Mouse (Mus musculus): ENCODE results near the gene Wdr89. TPM values are rescaled to one million over a fixed set of nuclear protein-coding genes. Genes with fewer than 3 reads are reported as not detected.

Gene Wdr89
- polyA plus RNA-seq, 1 experiment, result 9.8 TPM

DNA sequence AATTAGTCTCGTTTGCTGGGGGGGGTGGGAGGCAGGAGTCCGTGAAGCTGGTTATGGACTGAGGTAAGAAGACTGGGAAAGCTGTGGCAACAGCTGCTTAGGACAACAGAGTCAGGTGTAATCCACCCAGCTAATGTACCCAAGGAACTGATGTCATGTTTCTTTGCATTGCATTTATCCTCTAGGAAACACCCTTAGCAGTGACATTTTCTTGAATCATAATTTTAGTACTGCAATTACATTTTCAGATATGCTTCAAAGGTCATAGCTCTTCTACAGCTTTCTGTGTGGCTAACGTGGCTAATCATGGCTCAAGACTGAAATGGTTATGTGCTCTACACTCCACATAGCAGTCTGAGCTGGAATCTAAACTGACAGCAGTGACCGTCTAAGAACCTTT lies 70.3 kb downstream of the Wdr89 start:
- Histone ChIP-seq H3K79me2 (ENCODE audit: control insufficient read depth, insufficient read depth) (peaks cover 20% of the 10 kb centered on the region), H3K27me3 (ENCODE audit: control insufficient read depth, insufficient read depth, insufficient read length) (no peaks in the 10 kb centered on the region), H3K36me3 (ENCODE audit: control insufficient read depth, insufficient read depth) (no peaks in the 10 kb centered on the region), H3K4me3 (ENCODE audit: insufficient read depth, poor library complexity, severe bottlenecking) (no peak overlapping the region), H3ac (ENCODE audit: control insufficient read depth, insufficient read length, low read depth) (no peak overlapping the region), H3K79me3 (ENCODE audit: low read depth) (peaks cover 13% of the 10 kb centered on the region)
- TF ChIP-seq CEBPB (IDR thresholded peaks at IDR 0.05; ENCODE audit: low read depth) (no peak), CTCF (IDR thresholded peaks at IDR 0.05; ENCODE audit: control insufficient read depth, insufficient read depth, insufficient read length) (no peak), USF1 (IDR thresholded peaks at IDR 0.05; ENCODE audit: low read depth) (no peak), MYOG (IDR thresholded peaks at IDR 0.05; ENCODE audit: control insufficient read depth, extremely low read depth, insufficient read length) (no peak), FOSL1 (IDR thresholded peaks at IDR 0.05; ENCODE audit: insufficient read depth, low read length, poor library complexity, severe bottlenecking) (no peak), MYOD1 (IDR thresholded peaks at IDR 0.05; ENCODE audit: control insufficient read depth, insufficient read length, low read depth) (no peak), MAX (IDR thresholded peaks at IDR 0.05) (no peak)

DNA sequence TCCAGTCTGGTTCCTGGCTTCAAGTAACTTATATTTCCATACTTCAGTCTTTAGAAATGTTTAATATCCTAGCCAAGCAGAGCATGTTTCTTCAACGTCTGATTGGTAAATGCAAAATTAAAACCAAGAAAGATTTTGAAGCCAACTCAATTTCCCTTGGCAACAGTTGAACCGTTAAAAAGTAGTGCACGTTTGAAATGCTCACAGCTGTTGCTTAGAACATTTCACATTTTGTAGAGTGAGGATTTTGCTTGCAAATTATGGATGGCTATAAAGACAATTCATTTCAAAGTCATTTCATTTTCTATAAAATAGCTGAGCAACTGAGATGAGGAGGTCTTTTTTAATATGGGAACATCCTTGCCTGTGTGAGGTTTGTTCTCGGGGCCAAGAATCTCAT lies 71.6 kb downstream of the Wdr89 start:
- no peak overlapping the region for H3ac ChIP-seq (ENCODE audit: control insufficient read depth, insufficient read length, low read depth)
- no peaks in the 10 kb centered on the region for H3K27me3 ChIP-seq (ENCODE audit: control insufficient read depth, insufficient read depth, insufficient read length)
- no peak overlapping the region for H3K4me3 ChIP-seq (ENCODE audit: insufficient read depth, poor library complexity, severe bottlenecking)
- peaks cover 33% of the 10 kb centered on the region for H3K79me2 ChIP-seq (ENCODE audit: control insufficient read depth, insufficient read depth)
- TF ChIP-seq CEBPB (IDR thresholded peaks at IDR 0.05; ENCODE audit: low read depth) (no peak), MYOD1 (IDR thresholded peaks at IDR 0.05; ENCODE audit: control insufficient read depth, insufficient read length, low read depth) (no peak), MAX (IDR thresholded peaks at IDR 0.05) (no peak), MYOG (IDR thresholded peaks at IDR 0.05; ENCODE audit: control insufficient read depth, extremely low read depth, insufficient read length) (no peak), CTCF (IDR thresholded peaks at IDR 0.05; ENCODE audit: control insufficient read depth, insufficient read depth, insufficient read length) (no peak), USF1 (IDR thresholded peaks at IDR 0.05; ENCODE audit: low read depth) (no peak), FOSL1 (IDR thresholded peaks at IDR 0.05; ENCODE audit: insufficient read depth, low read length, poor library complexity, severe bottlenecking) (no peak)
- peaks cover 26% of the 10 kb centered on the region for H3K79me3 ChIP-seq (ENCODE audit: low read depth)
- peaks cover 5% of the 10 kb centered on the region for H3K36me3 ChIP-seq (ENCODE audit: control insufficient read depth, insufficient read depth)

DNA sequence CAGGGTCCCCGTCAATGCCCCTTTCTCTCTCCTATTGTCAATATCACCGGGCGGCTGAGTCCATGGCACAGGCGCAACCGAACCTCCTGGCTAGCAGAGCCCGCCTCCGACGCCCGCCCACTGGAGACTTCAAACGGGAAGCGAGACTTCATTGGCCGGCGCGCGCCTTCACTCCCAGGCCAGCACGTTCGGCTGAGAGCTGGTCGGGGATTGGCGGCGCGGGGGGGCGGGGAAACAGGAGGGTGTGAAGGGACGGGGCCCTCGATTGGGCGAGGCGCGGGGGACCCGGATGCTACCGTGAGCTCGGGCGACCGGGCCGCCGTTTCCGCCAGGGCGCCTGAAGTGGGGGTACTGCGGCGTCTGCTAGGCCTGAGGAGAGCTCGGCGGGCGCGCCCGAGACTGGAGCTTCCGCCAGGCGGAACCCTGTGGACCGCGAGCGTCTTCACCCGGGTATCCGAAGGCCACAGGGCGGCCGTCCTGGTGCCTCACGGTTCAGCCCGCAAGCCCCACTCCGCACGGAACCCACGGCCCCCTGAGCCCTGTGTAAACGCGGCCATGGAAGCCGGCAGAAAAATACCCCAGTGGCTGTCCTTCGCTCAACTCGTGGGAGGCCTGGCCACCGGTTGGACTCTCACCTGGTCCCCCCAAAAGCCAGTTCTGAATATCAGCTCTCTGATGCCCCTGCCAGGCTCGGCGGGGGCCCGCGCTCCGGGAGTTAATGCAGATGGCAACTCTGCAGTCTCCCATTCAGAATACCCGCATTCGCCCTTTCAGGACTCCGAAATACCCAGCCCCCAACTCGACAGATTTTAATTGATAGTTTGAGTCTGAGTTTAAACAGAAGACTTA lies 73.0 kb downstream of the Wdr89 start, which contains the start of gene Ppp2r5e:
Ppp2r5e (minus strand) TSS at position 92 of the 849 bp plus-strand sequence.
- no peak for TF ChIP-seq CTCF (IDR thresholded peaks at IDR 0.05; ENCODE audit: control insufficient read depth, insufficient read depth, insufficient read length)
- no peak for TF ChIP-seq USF1 (IDR thresholded peaks at IDR 0.05; ENCODE audit: low read depth)
- TF ChIP-seq MYOG (IDR thresholded peaks at IDR 0.05; ENCODE audit: control insufficient read depth, extremely low read depth, insufficient read length), result no peak

DNA sequence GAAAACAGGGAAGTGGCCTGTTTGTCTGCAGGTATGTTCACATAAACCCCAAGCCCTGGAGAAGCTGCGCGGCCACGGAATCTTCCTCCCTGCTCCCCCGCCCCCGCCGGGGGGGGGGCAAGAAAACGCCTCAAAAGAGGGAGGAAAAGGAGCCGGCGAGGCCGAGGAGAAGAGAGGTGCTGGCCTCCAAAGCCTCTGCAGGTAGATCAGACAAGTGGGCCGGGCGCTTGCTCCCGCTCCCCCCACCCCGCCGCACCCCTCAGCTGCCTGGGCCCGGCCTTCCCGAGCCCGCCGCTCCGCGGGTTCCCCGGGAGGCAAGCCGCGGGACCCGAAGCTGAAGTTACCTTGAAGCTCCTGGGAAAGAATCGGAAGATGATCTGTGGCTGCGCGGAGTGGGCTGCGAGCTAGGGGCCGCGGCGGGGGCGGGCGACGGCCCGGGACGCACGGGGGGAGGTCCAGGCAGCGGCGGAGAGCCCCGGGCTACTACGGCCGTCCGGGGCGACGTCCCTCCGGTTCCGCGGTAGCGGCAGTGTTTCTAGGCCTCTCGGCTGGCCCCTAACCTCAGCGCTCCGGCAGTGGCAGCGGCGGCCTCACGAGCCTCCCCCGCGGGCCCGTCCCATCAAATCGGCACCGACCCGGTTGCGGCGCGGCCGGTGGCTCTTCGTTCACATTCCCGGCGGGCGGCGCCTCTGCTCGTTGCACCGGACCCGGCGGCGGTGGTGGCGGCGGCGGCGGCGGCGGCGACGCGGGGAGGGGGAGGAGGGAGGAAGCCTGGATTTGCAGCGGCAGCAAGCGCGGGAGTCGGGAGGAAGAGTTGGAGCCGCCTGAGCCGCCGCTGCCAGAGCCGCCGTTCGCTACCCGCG lies 73.8 kb downstream of the Wdr89 start:
- no peak for TF ChIP-seq FOSL1 (IDR thresholded peaks at IDR 0.05; ENCODE audit: insufficient read depth, low read length, poor library complexity, severe bottlenecking)
- no peak for TF ChIP-seq MYOD1 (IDR thresholded peaks at IDR 0.05; ENCODE audit: control insufficient read depth, insufficient read length, low read depth)
- no peak for TF ChIP-seq CTCF (IDR thresholded peaks at IDR 0.05; ENCODE audit: control insufficient read depth, insufficient read depth, insufficient read length)
- no peak for TF ChIP-seq MYOG (IDR thresholded peaks at IDR 0.05; ENCODE audit: control insufficient read depth, extremely low read depth, insufficient read length)
- no peak for TF ChIP-seq CEBPB (IDR thresholded peaks at IDR 0.05; ENCODE audit: low read depth)
- no peak for TF ChIP-seq USF1 (IDR thresholded peaks at IDR 0.05; ENCODE audit: low read depth)
- TF ChIP-seq MAX (IDR thresholded peaks at IDR 0.05), result no peak
- Histone ChIP-seq H3K36me3 (ENCODE audit: control insufficient read depth, insufficient read depth) (peaks cover 21% of the 10 kb centered on the region), H3K79me3 (ENCODE audit: low read depth) (peaks cover 43% of the 10 kb centered on the region), H3K79me2 (ENCODE audit: control insufficient read depth, insufficient read depth) (peaks cover 53% of the 10 kb centered on the region), H3K27me3 (ENCODE audit: control insufficient read depth, insufficient read depth, insufficient read length) (no peaks in the 10 kb centered on the region), H3K4me3 (ENCODE audit: insufficient read depth, poor library complexity, severe bottlenecking) (peak overlapping the region; percentile 83), H3ac (ENCODE audit: control insufficient read depth, insufficient read length, low read depth) (peak overlapping the region; percentile 99)

More for the DNA sequence above, 73.0 kb downstream of the Wdr89 start, which contains the start of gene Ppp2r5e:
- Histone ChIP-seq H3K4me3 (ENCODE audit: insufficient read depth, poor library complexity, severe bottlenecking) (peak within 1 kb of the TSS; percentile 83), H3ac (ENCODE audit: control insufficient read depth, insufficient read length, low read depth) (peak within 1 kb of the TSS; percentile 99), H3K79me2 (ENCODE audit: control insufficient read depth, insufficient read depth) (peaks cover 46% of the 10 kb centered on the region), H3K79me3 (ENCODE audit: low read depth) (peaks cover 38% of the 10 kb centered on the region), H3K27me3 (ENCODE audit: control insufficient read depth, insufficient read depth, insufficient read length) (no peaks in the 10 kb centered on the region), H3K36me3 (ENCODE audit: control insufficient read depth, insufficient read depth) (peaks cover 17% of the 10 kb centered on the region)

DNA sequence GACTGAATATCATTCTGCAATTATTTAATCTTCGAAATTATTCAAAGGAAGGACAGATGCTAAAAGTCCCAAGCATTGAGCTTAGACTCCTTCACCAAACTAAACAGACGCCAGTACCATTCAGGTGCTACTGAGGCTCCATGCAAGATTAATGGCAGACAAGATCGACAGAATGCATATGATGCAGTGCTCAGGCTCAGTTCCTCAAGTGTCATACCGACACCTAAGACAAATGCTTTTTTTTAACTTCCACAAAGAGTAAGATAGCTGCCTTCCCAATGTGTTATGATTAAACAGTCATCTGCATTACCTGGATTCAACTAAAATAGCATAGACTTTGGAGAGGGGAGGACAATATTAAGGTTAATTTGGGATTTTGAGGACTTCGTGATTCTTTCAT lies 74.9 kb downstream of the Wdr89 start:
- Histone ChIP-seq H3ac (ENCODE audit: control insufficient read depth, insufficient read length, low read depth) (no peak overlapping the region), H3K4me3 (ENCODE audit: insufficient read depth, poor library complexity, severe bottlenecking) (no peak overlapping the region), H3K36me3 (ENCODE audit: control insufficient read depth, insufficient read depth) (peaks cover 33% of the 10 kb centered on the region), H3K79me3 (ENCODE audit: low read depth) (peaks cover 53% of the 10 kb centered on the region), H3K79me2 (ENCODE audit: control insufficient read depth, insufficient read depth) (peaks cover 64% of the 10 kb centered on the region), H3K27me3 (ENCODE audit: control insufficient read depth, insufficient read depth, insufficient read length) (no peaks in the 10 kb centered on the region)
- TF ChIP-seq CTCF (IDR thresholded peaks at IDR 0.05; ENCODE audit: control insufficient read depth, insufficient read depth, insufficient read length) (no peak), FOSL1 (IDR thresholded peaks at IDR 0.05; ENCODE audit: insufficient read depth, low read length, poor library complexity, severe bottlenecking) (no peak), USF1 (IDR thresholded peaks at IDR 0.05; ENCODE audit: low read depth) (no peak)
